Mouse (Mus musculus): ENCODE measurements around the gene Fbxl7. TPM values are rescaled to one million over a fixed set of nuclear protein-coding genes. Genes with fewer than 3 reads are reported as not detected.

Gene Fbxl7
- polyA plus RNA-seq, 1 experiment from 2014 or later, result 3.6 TPM

GRCm38 (mm10) chr15:26533997-26534700, 361.2 kb downstream of the Fbxl7 start:
- ATAC-seq, result no peak
- no peak overlapping the region for H3K9ac ChIP-seq (ENCODE audit: low read depth, low read length)
- 68% methylated on average over 3 of the region's 3 CpGs for WGBS

GRCm38 (mm10) chr15:26519220-26519631, 376.2 kb downstream of the Fbxl7 start:
- Histone ChIP-seq H3K4me1 (replicated peaks; ENCODE audit: control insufficient read depth, insufficient read depth, low read length) (no peaks in the 10 kb centered on the region), H3K27ac (ENCODE audit: low read depth, low read length) (no peak overlapping the region), H3K36me3 (ENCODE audit: control insufficient read depth, insufficient read depth) (no peaks in the 10 kb centered on the region), H3K4me2 (replicated peaks; ENCODE audit: low read depth) (no peak overlapping the region), H3K9ac (ENCODE audit: low read depth, low read length) (no peak overlapping the region), H3K27me3 (replicated peaks; ENCODE audit: control insufficient read depth, insufficient read depth, low read length) (no peaks in the 10 kb centered on the region), H3K9me3 (ENCODE audit: control insufficient read depth) (no peaks in the 10 kb centered on the region), H3K4me3 (ENCODE audit: low read depth, low read length) (no peak overlapping the region)
- ATAC-seq, result no peak
- WGBS, result 59% methylated on average over 6 of the region's 6 CpGs
- no peak for TF ChIP-seq CTCF (IDR thresholded peaks at IDR 0.05; ENCODE audit: low read depth)

More at GRCm38 (mm10) chr15:26533997-26534700, 361.2 kb downstream of the Fbxl7 start:
- no peak overlapping the region for H3K4me2 ChIP-seq (replicated peaks; ENCODE audit: low read depth)
- H3K36me3 ChIP-seq (ENCODE audit: control insufficient read depth, insufficient read depth), result no peaks in the 10 kb centered on the region
- no peaks in the 10 kb centered on the region for H3K4me1 ChIP-seq (replicated peaks; ENCODE audit: control insufficient read depth, insufficient read depth, low read length)
- H3K4me3 ChIP-seq (ENCODE audit: low read depth, low read length), result no peak overlapping the region
- H3K27me3 ChIP-seq (replicated peaks; ENCODE audit: control insufficient read depth, insufficient read depth, low read length), result no peaks in the 10 kb centered on the region
- no peaks in the 10 kb centered on the region for H3K9me3 ChIP-seq (ENCODE audit: control insufficient read depth)
- H3K27ac ChIP-seq (ENCODE audit: low read depth, low read length), result no peak overlapping the region
- TF ChIP-seq CTCF (IDR thresholded peaks at IDR 0.05; ENCODE audit: low read depth), result no peak

GRCm38 (mm10) chr15:26501024-26501423, 394.4 kb downstream of the Fbxl7 start:
- Histone ChIP-seq H3K9ac (ENCODE audit: low read depth, low read length) (no peak overlapping the region), H3K4me2 (replicated peaks; ENCODE audit: low read depth) (no peak overlapping the region), H3K27ac (ENCODE audit: low read depth, low read length) (no peak overlapping the region), H3K4me1 (replicated peaks; ENCODE audit: control insufficient read depth, insufficient read depth, low read length) (no peaks in the 10 kb centered on the region), H3K36me3 (ENCODE audit: control insufficient read depth, insufficient read depth) (no peaks in the 10 kb centered on the region), H3K27me3 (replicated peaks; ENCODE audit: control insufficient read depth, insufficient read depth, low read length) (no peaks in the 10 kb centered on the region), H3K9me3 (ENCODE audit: control insufficient read depth) (no peaks in the 10 kb centered on the region), H3K4me3 (ENCODE audit: low read depth, low read length) (no peak overlapping the region)
- no peak for ATAC-seq
- WGBS, result 18% methylated on average over 4 of the region's 4 CpGs
- no peak for TF ChIP-seq CTCF (IDR thresholded peaks at IDR 0.05; ENCODE audit: low read depth)
